Mouse (Mus musculus) urinary bladder, postnatal 0 days (tissue): ENCODE measurements around the gene Cwc15. TPM values are rescaled to one million over a fixed set of nuclear protein-coding genes. Genes with fewer than 3 reads are reported as not detected.

Experiments used
- polyA plus RNA-seq: library from polyadenylated mRNA; unstranded; fragments of >200 nt; fragmentation: Nextera tagmentation; extraction: Ambion mirVana; gene quantifications from 2 replicates; pipeline ENCODE4 v1.2.1, GENCODE M21; 2015

Cwc15 gene
- polyA plus RNA-seq, result 113 and 123 TPM in 2 replicates

GRCm38 (mm10) chr9:14500023-14500915 lies at the start of gene Cwc15, which contains the start of gene Kdm4d:
TSS of gene Cwc15 (plus strand) at chr9:14500617.
TSS of gene Kdm4d (minus strand) at chr9:14500482.

Other genes with a start within 250 kb of the Cwc15 start
- 4.8 and 5.9 TPM in 2 replicates for gene Sesn3, start 225.6 kb upstream of the Cwc15 start, polyA plus RNA-seq
- gene Endod1, start 119.1 kb upstream of the Cwc15 start, polyA plus RNA-seq, result 32.0 and 38.7 TPM in 2 replicates
- gene Kdm4d, start 135 bp upstream of the Cwc15 start, polyA plus RNA-seq, result 0.10 and 0.17 TPM in 2 replicates
- gene Amotl1, start 144.4 kb downstream of the Cwc15 start, polyA plus RNA-seq, result 10.7 and 13.1 TPM in 2 replicates
- 0.24 and 0.34 TPM in 2 replicates for gene Piwil4, start 240.1 kb downstream of the Cwc15 start, polyA plus RNA-seq